Mouse (Mus musculus) induced T-regulatory cell, adult 2 months (primary cell): ENCODE measurements at regions not wholly inside any gene's neighbourhood (a gene's known extent, or its start where the extent isn't known, plus 50 kb on each side); places are given as distances from the start of the nearest gene placed in this dataset.
"Not testable (repeated sequence)": the region's sequence is repeated elsewhere in the genome, so short reads cannot be mapped to it uniquely, and the experiment has no call there.

Experiments
- DNase-seq: peaks from one replicate; pipeline ENCODE4 v3.0.0-alpha.2; 2012; ENCODE audit warnings: low read depth

DNA sequence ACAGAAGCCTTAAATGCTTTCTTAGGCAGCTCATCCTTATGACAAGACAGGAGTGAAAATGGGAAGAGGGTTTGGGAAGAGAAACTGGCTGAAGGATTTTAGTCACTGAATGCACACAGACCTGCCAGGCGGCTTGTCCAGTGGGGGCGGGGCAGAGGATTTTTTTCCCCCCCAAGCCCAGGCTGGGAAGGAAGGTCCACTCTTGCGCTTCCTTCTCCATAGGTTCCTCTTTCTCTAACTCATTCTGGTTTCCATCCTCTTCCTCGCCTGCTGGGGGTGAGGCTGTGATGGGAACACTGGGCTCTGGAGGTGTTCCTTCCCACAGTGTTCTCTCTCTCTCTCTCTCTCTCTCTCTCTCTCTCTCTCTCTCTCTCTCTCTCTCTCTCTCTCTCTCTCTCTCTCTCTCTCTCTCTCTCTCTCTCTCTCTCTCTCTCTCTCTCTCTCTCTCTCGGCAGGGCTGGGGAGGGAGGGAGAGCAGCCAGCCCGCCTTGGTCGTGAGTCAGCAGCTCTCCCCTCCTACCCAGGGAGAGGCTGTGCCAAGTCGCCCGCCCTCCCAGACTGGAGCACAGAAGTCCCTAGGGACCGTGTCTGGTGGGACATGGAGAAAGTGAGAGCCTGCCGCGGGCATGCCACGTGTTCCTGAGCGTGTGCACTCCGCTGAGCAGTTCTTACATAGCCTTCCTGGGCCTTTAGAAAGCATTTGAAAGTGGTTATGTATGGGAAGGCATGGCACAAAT, 150.0 kb downstream of the Kcnrg start:
- no peak for DNase-seq

DNA sequence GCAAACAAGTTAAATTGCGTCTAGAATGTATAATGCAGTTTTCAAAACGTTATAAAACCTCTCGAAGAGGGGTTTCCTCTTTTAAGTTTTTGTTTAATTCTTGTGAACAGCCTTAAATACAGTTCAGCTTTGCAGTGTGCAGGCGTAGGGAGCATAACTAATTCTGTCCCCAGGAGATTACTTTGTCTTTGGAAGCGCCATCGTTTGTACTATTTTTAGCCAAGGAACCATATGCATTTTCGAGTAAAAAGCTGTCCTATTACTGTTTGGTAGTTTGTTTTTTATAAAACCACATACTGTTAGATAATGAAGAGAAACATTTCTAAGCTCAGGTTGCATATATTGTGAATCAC, 150.5 kb downstream of the Kcnrg start:
- no peak for DNase-seq

DNA sequence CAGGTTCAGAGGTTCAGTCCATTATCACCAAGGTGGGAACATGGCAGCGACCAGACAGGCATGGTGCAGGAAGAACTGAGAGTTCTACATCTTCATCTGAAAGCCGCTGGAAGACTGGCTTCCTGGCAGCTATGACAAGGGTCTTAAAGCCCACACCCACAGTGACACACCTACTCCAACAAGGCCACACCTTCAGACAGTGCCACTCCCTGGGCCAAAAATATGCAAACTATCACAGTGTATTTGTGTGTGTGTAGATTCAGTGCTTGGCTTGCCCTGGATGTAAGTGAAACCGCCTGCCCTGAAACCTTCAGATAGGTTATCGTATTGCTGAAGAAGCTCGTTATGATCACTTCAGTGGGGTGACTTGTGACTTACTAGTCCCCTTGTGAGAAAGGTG, 151.3 kb downstream of the Kcnrg start:
- DNase-seq = no peak

- DNase-seq = not testable (repeated sequence)
Measured at GRCm38 (mm10) chr14:61760176-61760575, 152.9 kb downstream of the Kcnrg start.

DNA sequence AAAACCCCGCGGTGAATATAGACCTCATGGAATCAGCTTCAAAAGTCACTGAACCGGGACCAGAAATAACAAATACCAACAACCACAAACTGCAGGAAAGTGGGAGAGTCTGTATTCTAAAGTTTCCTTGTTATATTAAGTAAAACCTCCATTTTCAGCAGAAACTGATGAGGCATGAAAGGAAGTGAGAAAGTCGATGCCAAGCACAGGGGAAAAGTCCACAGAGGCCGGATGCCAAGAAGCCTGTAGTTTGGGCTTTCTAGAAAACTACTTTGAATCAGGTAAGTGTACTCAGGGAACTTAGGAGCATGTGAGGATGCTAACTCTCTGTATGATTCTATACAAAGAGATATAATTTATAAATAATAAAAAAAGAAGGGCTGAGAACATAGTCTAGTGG, 154.8 kb downstream of the Kcnrg start:
- no peak for DNase-seq

- peak; percentile 60 for DNase-seq
Measured at GRCm38 (mm10) chr14:61769881-61770280, 162.6 kb downstream of the Kcnrg start.

GRCm38 (mm10) chr14:61774171-61774570, 166.9 kb downstream of the Kcnrg start:
- DNase-seq = no peak

GRCm38 (mm10) chr14:61778618-61779017, 171.4 kb downstream of the Kcnrg start:
- peak; percentile 78 for DNase-seq

DNA sequence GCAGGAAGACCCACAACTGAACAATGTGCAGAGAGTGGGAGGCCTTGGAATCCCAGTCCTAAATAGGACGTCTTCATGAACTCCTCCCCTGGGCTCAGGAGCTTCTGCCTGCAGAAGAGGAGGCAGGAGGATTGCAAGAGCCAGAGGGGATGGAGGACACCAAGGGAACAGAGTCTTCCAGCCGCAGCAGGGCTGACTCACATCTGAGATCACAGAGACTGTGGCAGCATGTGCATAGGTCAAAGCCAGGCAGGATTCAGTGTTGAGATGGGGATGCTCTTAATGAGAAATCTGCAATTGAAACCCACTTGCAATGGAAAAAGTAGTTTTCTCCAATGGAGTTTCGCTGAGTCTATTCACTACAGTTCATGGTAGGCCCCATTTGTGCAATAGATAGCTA, 175.9 kb downstream of the Kcnrg start:
- no peak for DNase-seq

DNA sequence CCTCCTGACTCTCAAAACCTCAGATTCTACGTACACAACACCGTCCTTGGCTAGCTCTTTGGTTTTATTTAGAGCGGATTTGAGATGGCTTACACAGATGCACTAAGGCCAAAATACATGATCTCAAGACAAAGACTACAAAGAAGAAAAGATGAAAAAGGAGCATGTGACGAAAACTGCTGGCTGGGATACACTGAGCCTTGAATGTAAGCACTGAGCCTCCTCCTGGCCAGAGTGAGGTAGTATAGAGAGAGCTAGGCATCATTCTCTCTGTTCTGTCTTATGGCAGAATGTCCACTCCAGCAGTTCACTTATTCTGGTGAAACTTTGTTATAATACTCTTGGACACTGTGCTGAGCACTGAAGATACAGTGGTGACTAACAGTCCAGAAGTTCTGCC, 177.4 kb downstream of the Kcnrg start:
- DNase-seq = no peak

GRCm38 (mm10) chr14:61786031-61786430, 178.8 kb downstream of the Kcnrg start:
- no peak for DNase-seq

- DNase-seq = peak; percentile 61
Measured at GRCm38 (mm10) chr14:61787746-61788145, 180.5 kb downstream of the Kcnrg start.

DNA sequence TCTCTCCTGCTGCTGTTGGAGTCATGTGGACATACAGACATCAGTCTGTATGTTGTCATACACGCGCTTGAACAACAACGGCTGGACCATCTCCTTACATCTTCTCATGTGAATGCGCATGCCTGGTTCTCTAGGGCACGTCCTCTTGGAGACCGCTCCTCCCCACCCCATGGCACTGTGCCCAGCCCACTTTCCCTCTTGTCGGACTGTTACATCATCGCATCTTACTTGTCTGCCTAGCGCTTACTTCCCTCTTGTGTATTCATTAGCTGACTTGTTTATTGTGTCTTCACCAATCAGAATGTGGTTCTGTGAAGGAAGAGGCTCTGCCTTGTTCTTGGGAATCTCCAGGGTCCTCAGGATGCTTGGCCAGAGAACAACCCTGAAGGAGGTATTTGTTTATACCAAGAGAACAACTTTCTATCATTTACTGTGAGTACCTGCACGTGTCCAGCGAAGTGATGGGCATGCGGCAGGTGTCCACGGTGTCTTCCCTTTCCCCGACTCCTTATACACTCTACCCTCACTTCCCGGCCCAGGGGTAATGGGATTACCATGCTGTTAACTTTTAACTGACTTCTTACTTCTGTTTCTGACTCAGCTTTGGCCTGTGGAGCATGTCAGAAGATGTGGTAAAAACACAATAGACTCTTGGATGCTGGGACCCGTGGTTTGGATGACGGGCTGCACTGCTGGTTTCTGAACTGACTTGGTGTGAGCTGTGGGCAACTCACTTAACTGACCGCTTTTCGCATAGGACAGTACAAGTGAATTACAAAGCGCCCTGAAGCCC, 181.9 kb downstream of the Kcnrg start:
- no peak for DNase-seq

GRCm38 (mm10) chr14:61795976-61796645, 188.9 kb downstream of the Kcnrg start:
- DNase-seq = no peak

DNA sequence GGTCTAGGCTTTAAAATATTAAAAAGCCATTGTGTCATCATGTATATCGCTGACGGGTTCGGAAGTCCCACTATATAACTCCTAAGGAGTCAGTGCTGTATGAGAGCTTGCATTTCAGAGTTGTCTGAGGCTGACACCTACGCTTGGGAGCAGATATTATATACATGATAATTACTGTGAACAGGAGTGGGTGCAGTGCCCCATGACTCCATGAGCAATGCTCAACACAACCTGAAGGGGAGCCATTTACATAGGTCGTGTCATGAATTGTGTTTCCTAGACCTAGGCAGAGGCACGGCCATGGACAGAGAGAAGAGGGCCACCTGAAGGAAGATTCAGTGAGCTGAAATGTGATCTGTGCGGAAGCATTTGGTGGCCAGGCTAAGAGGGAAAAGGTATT, 189.4 kb downstream of the Kcnrg start:
- DNase-seq = no peak

- no peak for DNase-seq
Measured at GRCm38 (mm10) chr14:61803421-61803925, 196.2 kb downstream of the Kcnrg start.

GRCm38 (mm10) chr14:61805433-61805832, 198.2 kb downstream of the Kcnrg start:
- DNase-seq = peak; percentile 35

DNA sequence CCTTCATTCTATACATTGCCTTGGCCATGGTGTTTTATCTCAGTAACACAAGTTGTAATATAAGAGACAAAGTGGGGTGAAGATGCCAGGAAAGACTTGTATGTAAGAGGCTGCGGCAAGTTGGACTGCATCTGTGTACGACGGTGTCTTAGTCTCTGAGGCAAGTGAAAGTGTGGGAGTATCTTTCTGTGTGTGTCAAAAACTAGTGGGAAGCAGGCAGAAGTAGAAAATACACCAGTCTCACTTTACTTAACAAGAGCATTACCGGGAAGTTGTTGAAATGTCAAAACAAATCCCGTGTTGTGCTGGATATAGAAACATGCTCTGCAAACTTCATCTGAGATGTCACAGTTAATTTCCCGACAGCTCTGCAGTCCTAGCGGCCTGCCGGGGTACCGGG, 200.9 kb downstream of the Kcnrg start:
- no peak for DNase-seq

- no peak for DNase-seq
Measured at GRCm38 (mm10) chr14:61809716-61810437, 202.6 kb downstream of the Kcnrg start.

DNA sequence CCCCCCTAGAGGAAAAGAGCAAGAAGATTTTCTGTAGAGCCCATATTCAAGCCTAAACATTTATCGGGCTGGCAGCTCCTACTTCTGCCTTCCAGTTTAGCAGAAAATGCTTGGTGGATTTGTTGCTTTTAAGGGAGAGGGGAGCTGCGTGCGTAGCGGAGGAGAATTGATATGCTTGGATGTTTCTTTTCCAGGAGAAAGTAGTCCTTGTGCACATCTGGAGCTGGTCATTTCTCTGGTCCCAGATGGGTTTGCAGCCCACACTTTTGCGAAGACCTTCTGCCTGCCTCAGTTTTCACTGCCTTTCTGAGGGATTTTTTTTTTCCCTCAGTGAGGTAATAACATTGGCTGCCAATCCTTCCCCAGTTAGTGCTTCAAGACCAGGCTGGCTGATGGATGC, 203.6 kb downstream of the Kcnrg start:
- no peak for DNase-seq

DNA sequence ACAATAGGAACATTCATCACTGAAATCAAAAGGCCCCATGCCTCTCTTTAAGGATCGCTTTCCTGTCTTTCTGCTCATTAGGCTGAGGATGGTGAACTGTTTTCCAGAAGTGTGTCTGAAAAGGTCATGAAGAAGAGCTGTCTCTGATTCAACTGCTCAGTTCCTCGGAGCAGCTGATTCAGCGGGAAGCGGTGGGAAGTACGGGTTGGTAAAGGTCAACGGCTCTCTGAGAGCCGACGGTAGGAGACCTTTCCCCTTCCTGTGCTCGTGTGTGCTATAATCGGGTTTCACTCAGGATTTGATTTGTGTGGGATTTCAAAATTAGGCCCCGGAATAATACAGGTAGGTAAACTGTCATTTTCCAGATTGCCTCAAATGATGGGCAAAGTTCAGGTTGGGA, 210.5 kb downstream of the Kcnrg start:
- DNase-seq = peak; percentile 21

GRCm38 (mm10) chr14:61818365-61818764, 211.1 kb downstream of the Kcnrg start:
- peak; percentile 71 for DNase-seq
